Mouse (Mus musculus): Measurements from ENCODE around the gene BC025920.
A peak's percentile ranks its signal among the peaks of the same experiment; 100 is the strongest.

BC025920 gene

GRCm38 (mm10) chr10:81605974-81606751, at the start of gene BC025920:
TSS of gene BC025920 (plus strand) at chr10:81606270.
- DNase-seq = peak; percentile 91

GRCm38 (mm10) chr10:81556282-81556681, 49.8 kb upstream of the BC025920 start:
- DNase-seq = no peak

- no peak for DNase-seq
Observed at GRCm38 (mm10) chr10:81557491-81557890, 48.6 kb upstream of the BC025920 start.

- peak; percentile 77 for DNase-seq
Observed at GRCm38 (mm10) chr10:81559163-81559626, 46.9 kb upstream of the BC025920 start, which contains the start of gene Aes. TSS of gene Aes (plus strand) at chr10:81559488.

- DNase-seq = peak; percentile 77
Observed at GRCm38 (mm10) chr10:81559627-81560539, 46.2 kb upstream of the BC025920 start.

GRCm38 (mm10) chr10:81560719-81561459, 45.2 kb upstream of the BC025920 start:
- DNase-seq = no peak

- DNase-seq = no peak
Observed at GRCm38 (mm10) chr10:81562411-81562810, 43.7 kb upstream of the BC025920 start.

- DNase-seq = no peak
Observed at GRCm38 (mm10) chr10:81563481-81563880, 42.6 kb upstream of the BC025920 start.

- no peak for DNase-seq
Observed at GRCm38 (mm10) chr10:81564216-81564615, 41.9 kb upstream of the BC025920 start.

- DNase-seq = no peak
Observed at GRCm38 (mm10) chr10:81564734-81565133, 41.3 kb upstream of the BC025920 start.

- DNase-seq = no peak
Observed at GRCm38 (mm10) chr10:81565257-81566228, 40.5 kb upstream of the BC025920 start.

- no peak for DNase-seq
Observed at GRCm38 (mm10) chr10:81568381-81569191, 37.5 kb upstream of the BC025920 start.

GRCm38 (mm10) chr10:81569507-81570237, 36.4 kb upstream of the BC025920 start:
- no peak for DNase-seq

GRCm38 (mm10) chr10:81570238-81570800, 35.8 kb upstream of the BC025920 start:
- DNase-seq = no peak

GRCm38 (mm10) chr10:81570831-81571500, 35.1 kb upstream of the BC025920 start:
- DNase-seq = peak; percentile 93

- DNase-seq = peak; percentile 98
Observed at GRCm38 (mm10) chr10:81571501-81571876, 34.6 kb upstream of the BC025920 start.

- no peak for DNase-seq
Observed at GRCm38 (mm10) chr10:81572133-81572671, 33.9 kb upstream of the BC025920 start.

- DNase-seq = no peak
Observed at GRCm38 (mm10) chr10:81572975-81573374, 33.1 kb upstream of the BC025920 start.
